Mouse (Mus musculus) adrenal gland, adult 2 months (tissue): ENCODE measurements at regions not wholly inside any gene's neighbourhood (a gene's known extent, or its start where the extent isn't known, plus 50 kb on each side); places are given as distances from the start of the nearest gene placed in this dataset.

Experiments used
- DNase-seq: peaks from one replicate; pipeline ENCODE4 v3.0.0; 2021

DNA sequence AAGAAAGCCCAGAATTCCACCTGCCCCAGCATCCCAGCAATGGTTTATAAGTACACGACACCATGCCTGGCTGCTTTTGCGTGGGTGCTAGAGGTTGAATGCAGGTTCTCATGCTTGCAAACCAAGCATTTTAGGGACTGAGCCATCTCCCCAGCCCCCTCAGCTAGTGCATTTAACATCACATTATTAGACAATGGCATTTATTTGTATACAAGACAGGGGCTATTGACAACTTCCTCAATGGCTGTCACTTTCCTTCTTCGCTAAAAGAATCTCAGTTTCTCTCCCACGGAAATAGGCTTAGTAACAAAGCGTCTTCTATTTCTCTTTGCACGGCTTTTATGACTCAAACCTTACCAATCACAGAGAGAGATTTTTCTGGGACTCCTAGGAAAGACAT, 141.7 kb upstream of the Lrfn2 start:
- no peak for DNase-seq

DNA sequence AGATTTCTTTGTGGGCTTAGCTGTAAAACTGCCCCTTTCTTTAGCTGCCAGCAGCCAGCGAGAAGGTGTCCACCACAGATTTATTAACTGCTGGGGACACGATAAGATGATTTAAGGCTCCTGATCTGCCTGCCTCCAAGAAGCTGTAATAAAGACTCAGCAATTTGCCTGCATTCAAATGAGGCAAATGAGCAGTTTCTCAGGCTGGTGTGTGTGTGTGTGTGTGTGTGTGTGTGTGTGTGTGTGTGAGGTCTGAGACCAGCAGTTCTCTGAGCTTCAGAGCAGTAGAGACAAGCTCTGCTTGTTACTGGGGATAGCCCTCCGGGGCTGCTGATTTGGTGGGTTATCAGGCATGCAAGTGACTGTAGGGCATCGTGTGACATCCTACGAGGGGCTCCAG, 139.2 kb upstream of the Lrfn2 start:
- no peak for DNase-seq

DNA sequence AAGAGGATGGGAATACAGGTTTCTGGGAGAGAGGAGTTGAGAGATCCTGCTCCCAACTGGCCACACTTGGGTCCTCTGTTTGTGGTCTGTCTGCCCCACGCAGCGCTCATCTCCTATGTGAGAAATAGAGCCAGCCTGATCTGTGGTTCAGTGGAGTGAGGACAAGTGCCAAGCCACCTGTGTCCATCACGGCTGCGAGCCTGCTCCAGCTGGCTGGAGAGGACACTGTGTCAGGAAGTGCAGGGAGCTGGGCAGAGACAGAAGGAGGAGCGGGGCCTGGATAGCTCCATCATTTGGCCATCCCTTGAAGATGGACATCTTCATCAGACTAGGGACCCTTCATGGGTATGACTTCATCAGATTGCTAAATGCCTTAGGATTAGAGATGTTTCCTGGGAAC, 136.4 kb upstream of the Lrfn2 start:
- no peak for DNase-seq

DNA sequence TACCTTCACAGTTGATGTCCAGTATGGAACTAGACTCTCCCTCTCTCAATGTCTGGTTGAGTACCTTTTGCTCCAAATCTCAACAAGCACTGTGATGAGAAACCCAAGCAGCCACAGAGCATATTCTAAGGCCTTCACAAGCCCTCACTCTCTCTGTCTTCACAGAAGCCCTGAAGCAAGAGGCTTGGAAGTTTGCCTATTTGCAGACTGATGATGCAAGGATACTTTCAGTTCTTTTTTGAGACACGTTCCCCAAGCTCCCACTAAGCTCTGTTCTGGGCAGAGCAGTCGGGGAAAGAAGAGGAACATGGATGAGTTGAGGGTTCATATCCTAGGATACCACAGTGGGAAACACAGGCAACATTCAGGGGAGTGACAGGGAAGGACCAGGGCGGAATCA, 134.0 kb upstream of the Lrfn2 start:
- DNase-seq, result no peak

DNA sequence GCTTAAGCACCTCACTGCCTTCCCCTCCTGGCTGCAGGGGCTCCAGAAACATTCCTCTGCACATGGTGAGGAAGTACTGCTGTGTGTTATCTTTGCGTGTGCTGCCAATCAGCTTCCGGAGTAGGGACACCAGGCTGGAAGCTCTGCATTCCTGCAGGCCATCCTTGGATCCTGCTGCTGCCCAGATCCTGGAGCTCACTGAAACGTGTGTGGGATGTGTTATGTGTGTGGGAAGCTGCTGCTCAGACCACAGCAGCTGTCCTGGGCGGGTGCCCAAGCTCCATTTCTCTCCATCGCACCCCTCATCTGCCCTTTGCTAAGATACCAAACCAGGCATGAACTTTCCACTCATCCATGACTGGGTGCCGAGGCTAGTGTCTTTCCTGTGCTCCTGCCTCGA, 129.5 kb upstream of the Lrfn2 start:
- no peak for DNase-seq

DNA sequence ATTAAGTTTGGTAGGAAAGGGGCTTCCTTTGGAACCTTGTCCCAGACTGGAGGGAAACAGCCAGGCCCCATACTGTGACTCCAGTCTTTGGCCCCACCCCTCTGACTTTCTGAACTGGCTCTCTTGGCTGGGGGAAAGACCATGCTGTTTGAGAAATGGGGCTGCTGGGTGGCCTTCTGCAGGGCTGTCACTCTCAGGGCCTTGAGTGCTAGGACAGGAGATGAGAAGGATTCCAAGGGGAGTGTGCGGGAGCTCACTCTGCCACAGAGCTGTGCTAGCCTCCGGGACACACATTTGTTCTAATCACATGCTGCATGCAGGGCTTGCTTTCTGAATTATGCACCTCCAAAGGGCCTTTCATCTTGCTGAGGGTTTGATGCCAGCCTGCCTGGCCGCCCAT, 124.3 kb upstream of the Lrfn2 start:
- no peak for DNase-seq

DNA sequence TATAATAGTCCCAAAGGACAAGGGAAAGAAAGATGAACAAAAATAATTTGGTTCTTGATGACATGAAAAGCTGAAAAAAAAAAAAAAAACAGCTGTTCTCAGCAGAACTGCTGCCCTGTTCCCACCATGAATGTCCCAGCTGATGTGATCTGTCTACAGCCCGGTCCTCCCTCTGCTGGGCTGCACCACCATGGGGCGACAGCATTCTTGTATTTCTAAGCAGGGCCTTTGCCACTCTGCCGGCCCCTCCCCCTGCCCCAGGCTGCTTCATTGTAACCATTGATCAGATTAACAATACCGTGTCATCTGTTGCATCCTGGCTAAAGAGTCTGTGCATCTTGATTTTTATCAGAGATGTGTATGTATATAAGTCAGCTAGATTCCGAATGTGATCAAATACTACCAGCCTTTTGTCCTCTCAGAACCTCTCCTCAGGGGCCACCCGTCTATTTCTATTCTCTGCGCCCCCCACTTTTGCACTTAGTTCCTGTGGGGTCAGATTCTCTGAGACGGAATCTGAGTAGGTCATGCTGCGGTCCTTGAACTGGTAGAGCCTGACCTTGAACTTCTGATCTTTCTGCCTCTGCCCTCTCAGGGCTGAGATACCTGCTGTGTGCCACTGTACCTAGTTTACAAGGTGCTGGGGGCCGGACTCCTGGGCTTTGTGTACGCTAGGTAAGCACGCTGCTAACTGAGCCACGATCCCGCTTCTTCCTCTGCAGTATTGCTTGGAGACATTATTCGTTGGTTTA, 117.2 kb upstream of the Lrfn2 start:
- DNase-seq, result no peak

DNA sequence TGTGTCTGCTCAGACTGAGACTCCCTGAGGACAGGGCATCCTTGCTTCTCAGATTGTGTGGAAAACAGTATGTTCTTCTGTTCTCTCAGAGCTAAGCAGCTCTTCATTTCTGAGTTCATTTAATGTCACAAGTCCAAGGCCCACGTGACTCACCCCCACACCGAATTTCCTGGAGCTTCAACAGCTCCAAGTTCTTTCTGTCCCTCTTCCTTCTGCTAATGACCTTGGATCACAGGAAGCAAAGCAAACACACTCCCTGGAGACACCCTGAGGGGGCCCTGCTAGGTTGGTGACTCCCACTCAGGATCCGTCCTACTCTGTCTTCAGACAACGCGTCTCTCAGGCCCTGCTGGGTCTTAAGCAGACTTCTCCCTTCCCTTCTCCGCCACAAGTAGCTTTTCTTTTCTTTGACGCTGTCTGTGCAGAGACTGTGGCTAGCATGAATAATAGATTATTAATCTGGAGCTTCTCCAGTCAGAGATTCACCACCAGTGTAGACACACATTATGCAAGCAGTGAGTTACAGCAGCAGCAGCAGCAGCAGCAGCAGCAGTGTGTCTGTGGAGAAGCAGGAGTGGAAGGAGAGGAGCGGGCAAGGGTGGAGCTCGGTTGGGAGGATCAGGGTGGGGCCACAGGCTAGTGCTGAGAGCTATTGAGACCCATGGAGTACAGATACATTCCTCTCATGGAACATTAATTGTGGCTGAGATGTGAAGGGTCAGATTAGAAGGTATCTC, 115.4 kb upstream of the Lrfn2 start:
- peak; percentile 10 for DNase-seq

DNA sequence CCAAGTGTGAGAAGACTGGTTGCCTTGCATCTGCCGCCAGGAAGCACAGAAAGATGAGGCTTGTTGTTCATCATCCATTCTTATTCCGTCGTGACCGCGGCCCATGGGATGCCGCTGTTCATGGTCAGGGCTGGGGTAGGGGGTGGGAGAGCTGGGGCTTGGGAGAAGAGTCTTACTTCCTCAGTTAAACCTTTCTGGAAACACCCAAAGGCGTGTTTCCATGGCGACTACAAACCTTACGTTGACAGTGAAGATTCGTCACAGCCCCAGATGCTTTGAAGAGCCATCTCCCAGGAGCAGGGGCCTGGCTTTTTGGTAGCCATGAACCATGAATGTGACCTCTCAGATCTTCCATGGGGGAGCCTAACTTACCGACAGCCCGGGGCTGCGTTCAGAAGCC, 114.6 kb upstream of the Lrfn2 start:
- no peak for DNase-seq

DNA sequence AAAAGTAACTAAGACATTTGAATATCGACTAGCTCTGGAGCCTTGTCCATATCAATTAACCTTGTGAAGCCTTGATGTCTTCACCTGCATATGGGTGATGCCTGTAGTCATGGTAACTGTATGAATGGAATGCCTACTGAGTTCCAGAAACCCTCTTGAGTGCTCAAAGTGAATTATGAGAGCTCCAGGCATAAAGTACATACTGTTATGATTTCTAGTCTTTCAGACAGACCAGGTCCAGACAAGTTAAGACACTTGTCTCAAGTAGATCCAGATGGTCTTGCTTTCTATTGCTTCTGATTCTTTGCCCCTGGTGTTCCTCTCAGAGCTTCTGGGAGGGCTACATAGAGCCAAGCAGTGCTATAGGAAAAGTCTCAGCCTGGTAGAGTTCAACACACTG, 112.5 kb upstream of the Lrfn2 start:
- DNase-seq, result no peak

DNA sequence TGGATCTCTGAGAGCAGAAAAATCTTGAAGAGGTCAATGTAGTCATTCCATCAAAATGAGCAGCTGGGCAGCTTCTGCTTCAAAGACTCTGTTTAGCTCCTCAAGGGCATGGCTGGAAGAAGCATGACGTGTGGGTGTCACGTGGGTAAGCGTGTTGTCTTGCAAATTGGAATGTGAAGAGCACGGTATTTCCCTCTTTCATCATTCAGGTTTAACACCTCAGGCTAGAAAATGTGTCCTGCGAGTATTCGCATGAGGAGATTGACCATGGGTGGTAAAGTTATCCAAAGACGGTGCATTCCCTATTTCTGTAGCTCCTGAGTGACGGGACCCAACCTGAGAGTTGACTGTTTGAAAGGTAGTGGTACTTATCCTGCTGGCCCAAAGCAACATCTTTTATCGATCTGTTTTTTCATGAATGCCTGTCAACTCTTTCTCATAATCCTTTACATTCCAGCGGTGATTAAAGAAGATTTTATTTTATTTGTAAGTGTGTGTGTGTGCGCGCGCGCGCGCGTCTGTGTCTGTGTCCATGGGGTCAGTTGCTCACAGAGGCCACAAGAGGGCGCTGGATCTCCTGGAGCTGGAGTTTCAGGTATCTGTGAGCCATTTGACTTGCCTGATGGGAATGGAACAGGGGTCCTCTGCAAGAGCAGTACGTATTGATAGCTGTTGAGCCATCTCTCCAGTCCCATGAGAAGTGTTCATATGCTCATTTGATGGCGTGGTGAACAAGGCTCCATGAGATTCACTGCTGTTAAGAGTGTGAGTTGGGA, 109.9 kb upstream of the Lrfn2 start:
- DNase-seq, result no peak

DNA sequence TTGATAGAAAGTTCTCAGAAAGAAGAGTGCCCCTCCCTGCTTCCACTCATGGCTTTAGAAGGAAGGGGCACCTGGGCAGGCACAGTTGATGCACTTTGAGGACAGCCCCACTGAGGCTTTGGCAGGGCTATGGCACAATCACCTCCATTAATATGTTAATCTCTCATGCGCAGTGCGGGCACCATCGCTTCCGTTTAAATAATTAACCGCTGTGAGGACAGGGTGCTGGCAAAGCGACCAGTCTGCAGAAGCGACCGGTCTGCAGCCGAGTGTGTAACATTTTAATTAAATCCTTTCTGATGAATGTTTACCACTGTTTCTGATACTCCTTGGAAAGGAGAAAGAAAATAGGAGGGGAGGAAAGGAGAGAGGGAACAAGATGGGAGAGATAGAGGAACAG, 108.3 kb upstream of the Lrfn2 start:
- DNase-seq, result no peak

DNA sequence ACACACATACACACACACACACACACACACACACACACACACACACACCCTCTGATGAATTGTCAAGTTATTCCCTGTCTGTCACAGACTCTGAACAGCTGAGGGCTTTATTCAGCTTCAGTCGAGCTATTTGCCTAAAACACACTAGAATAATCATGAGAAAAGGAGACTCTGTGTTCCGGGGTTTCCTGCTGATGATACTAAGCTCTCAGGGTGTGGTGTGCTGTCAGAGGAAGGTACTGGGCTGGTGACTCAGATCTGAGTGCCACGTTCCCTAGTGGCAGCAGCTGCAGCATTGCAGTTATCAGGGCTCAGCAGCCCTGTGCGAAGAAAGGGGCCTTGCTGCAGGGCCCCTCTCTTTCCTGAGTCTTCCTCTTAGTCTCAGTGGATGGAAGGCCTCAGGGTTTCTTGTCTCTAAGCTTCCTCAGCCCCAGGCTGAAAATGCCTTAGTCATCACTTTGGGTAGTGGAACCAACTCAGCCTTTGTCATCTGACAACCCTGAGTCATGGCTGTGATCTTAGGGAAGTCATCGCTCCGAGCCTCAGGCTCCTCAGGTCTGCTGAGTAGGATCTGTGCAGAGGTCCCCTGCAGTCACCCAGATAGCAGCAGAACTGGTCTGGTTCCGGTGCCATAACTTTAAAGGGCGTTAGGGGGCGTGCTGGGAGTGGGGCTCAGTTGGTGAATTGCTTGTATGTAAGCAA, 106.8 kb upstream of the Lrfn2 start:
- DNase-seq, result no peak

DNA sequence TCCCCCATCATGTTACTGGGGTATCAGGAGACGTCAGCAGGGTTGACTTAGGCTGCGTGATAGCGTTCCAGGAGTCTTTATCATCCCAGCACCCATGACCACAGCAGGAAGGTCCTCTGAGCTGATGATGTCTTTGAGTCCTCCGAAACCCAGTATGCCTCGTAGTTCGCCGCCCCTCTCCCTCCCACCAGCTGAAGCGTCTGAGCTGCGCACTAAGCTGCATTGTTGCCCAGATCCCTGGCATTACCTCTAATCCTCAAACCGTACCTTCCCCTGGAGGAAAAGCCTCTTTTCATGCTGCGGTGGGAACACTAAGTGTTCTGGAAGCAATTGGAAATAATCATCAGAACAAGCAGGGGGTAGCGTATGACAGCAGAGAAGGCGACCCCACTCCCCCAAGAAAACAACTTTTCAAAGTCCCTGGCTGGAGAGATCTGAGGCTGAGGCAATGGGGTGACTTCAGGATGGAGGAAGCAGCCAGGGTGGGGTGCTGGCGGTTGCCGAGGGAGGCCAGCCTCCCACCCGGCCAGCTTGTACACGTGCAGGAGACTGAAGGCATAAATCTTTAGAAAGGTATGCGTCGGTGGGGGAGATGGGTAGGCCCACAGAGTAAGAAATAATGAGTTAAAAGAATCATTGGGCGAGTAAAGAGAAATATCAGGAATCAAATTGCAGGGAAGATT, 93.7 kb upstream of the Lrfn2 start:
- DNase-seq, result no peak

DNA sequence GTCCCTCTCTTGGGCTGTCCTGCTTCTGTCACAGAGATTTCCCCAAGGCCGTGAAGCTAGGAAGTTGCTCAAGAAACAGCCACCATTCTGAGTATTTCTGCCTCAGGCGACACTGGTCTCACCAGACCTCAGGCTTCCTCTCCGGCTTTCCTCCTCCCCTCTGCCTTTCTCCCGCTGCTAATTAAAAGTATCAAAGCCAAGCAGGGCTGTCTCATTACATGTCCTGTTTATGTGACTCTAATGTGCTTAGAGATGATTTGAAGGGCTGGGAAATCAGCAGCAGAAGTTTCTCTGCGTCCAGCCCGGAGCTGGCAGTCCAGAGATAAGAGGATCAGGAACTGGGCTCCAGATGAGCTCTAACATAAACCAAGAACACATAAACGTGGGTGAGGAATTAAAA, 84.3 kb upstream of the Lrfn2 start:
- no peak for DNase-seq

DNA sequence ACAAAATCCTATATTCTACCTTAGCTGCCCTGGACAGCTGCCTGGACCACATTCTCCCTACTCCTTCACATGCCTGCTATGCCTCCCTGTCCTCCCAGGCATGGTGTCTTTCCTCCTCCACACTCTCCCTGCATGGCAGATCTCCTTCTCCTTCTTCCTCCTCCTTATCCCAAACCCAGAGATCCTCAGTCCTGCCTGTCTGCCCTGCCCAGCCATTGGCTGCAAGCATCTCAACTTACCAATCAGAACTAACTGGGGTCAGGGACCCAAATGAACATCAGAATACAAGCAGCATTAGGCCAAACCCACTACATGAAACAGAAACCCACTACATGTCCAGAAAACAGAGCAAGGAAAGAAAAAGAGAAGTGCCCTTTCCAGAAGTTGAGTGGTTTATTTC, 81.3 kb upstream of the Lrfn2 start:
- no peak for DNase-seq

DNA sequence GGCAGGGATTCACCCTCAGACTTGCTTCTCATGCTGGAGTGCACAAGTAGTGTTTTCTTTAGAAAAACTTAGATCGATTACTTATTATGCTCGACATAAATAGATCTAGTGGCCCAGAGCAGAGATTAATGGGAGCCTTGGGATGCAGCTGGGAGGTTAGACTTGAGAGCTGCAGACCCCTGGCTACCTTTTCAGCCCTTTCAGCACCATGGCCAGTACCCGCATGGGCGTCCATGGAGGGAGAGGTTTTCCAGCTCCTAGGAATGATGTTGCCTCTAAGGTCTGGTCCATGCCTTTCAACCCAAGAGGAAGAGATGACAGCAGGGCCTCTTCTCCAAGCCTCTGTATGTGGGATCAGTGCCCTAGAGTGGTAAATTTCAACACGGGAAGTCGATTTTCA, 73.3 kb upstream of the Lrfn2 start:
- DNase-seq, result no peak

DNA sequence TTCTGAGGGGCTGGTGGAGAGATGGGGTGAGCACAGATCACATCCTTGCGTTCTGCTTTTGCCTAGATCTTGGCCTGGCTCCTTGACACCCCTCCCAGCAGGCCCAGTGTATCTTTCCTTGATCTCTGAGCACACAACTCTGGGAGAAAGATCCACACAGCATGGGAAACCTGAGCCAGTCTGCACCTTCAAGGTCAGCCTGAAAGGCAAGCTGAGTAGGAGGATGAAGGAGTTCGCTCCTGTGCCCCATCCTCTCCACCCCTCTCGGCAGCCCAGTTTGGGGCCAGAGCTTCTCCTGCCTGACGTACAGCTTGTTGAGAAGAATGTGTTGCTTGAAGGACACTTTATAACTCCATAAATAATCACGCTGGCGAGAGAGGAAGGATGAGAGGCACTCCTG, 61.7 kb upstream of the Lrfn2 start:
- no peak for DNase-seq

DNA sequence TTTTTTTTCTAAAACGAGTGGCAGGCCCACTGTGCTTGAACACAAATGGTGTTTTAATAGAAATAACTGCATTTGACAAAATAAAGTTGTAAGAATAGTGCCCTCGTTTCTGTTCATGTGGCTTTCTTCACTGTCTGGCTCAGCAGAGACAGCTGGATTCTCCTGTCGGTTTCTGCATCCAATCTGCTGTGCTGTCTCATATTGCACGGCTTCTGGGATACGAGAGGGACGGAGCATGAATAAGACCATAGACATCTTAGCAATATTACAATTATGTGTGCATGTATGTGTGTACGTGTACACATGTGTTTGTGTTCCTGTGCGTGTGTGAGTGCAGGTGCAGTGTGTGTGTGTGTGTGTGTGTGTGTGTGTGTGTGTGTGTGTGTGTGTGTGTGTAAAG, 54.7 kb upstream of the Lrfn2 start:
- no peak for DNase-seq

DNA sequence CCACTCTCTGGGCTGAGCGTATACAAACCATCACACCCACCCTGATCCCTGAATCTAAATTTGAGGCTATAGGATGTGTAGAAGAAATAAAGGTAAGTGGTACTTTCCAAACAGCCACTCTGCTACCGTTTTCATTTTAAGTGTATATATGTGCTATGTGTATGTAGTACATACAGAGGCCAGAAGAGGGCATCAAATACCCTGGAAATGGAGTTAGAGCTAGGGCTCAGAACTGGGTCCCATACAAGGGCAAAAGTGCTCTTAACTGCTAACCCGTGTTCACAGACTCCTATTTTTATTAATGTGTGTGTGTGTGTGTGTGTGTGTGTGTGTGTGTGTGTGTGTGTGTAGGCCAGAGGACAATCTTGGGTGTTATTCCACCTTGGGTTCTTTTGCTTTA, 51.6 kb upstream of the Lrfn2 start:
- DNase-seq, result no peak

DNA sequence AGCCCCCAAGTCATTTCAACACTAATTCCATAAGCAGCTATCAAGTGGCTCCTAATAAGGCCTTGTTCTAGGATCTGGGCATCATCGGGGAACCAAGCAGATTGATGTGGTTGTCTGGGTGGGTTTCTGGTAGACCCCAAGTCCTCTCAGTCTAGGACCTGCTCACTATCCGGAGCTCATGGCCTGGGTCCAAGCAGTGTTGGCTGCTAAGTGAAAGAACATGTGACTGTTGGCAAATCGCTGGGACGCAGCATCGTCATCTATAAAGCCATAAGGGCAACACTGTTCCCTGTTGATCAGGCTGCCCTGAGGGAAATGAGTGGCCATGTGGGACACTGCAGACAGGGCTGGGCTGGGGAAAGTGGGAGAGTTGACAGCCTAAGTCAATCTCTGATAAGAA, 50.2 kb upstream of the Lrfn2 start:
- no peak for DNase-seq
